Mouse (Mus musculus) neutrophil, adult 59 days (primary cell): Measurements from ENCODE around the gene Mmp3. TPM values are rescaled to one million over a fixed set of nuclear protein-coding genes. Genes with fewer than 3 reads are reported as not detected.

Source experiments
- total RNA-seq, 2 experiments: library from RNA; stranded (reverse); gene quantifications; 1 replicate in 1 of 2; 2 replicates in 1 of 2; pipeline ENCODE4 v1.2.4; 2023

The Mmp3 gene
- not detected for total RNA-seq

GRCm38 (mm10) chr9:7445522-7445921, at the start of gene Mmp3:
Gene Mmp3, plus strand, starts transcription at chr9:7445822.

GRCm38 (mm10) chr9:7502051-7502450, 56.4 kb downstream of the Mmp3 start, which contains the start of gene Mmp10:
Gene Mmp10, plus strand, starts transcription at chr9:7502352.

Other genes with a start within 250 kb of the Mmp3 start
- under 1 TPM; 0.18 to 0.55 TPM for gene Mmp13, start 173.3 kb upstream of the Mmp3 start, total RNA-seq
- gene Mmp12, start 101.4 kb upstream of the Mmp3 start, total RNA-seq: not detected
- gene Mmp1b, start 57.8 kb upstream of the Mmp3 start, total RNA-seq: not detected
- not detected for gene Mmp10, start 56.5 kb downstream of the Mmp3 start, total RNA-seq
- 1,000 to 10,000 TPM; 1,293 to 1,362 TPM for gene Mmp8, start 112.6 kb downstream of the Mmp3 start, total RNA-seq
- gene Mmp27, start 125.6 kb downstream of the Mmp3 start, total RNA-seq: 1 to 10 TPM; 5.0 to 5.9 TPM
- gene Mmp20, start 182.4 kb downstream of the Mmp3 start, total RNA-seq: not detected
- not detected for gene Mmp7, start 246.3 kb downstream of the Mmp3 start, total RNA-seq